Mouse (Mus musculus): ENCODE data around the gene Gm9747. TPM values are rescaled to one million over a fixed set of nuclear protein-coding genes. Genes with fewer than 3 reads are reported as not detected.
A peak's percentile ranks its signal among the peaks of the same experiment; 100 is the strongest.

Gm9747 gene
- total and polyA plus RNA-seq, 2 experiments from 2014 or later = 15.6 TPM; not detected in 1

- Histone ChIP-seq H3K9me3 (replicated peaks; ENCODE audit: control insufficient read depth, low read length) (no peaks in the 10 kb centered on the region), H3K4me2 (ENCODE audit: low read depth, low read length) (no peak overlapping the region), H3K27me3 (ENCODE audit: control insufficient read depth, insufficient read depth, low read length) (no peaks in the 10 kb centered on the region), H3K4me3 (ENCODE audit: low read depth, low read length) (no peak overlapping the region), H3K9ac (replicated peaks; ENCODE audit: low read depth, low read length) (no peak overlapping the region), H3K36me3 (replicated peaks; ENCODE audit: control insufficient read depth, insufficient read depth, low read length) (no peaks in the 10 kb centered on the region), H3K4me1 (ENCODE audit: control insufficient read depth, insufficient read depth) (0 out of 2 replicates have a peak, but pooled peaks cover 3% of the 10 kb centered on the region), H3K27ac (ENCODE audit: low read depth) (no peak overlapping the region)
- DNase-seq (ENCODE audit: low spot score) = no peak
- no peak for ATAC-seq (ENCODE audit: insufficient read depth, low read depth)
- 76% methylated on average over 5 of the region's 5 CpGs for WGBS
- TF ChIP-seq EP300 (IDR thresholded peaks at IDR 0.05; ENCODE audit: low read depth) (no peak), CTCF (IDR thresholded peaks at IDR 0.05; ENCODE audit: low read depth) (no peak)
These were observed 9.7 kb upstream of the Gm9747 start for GRCm38 (mm10) chr1:82223042-82223795.

- ATAC-seq (ENCODE audit: insufficient read depth, low read depth) = no peak
- Histone ChIP-seq H3K9ac (replicated peaks; ENCODE audit: low read depth, low read length) (no peak overlapping the region), H3K4me3 (ENCODE audit: low read depth, low read length) (no peak overlapping the region), H3K36me3 (replicated peaks; ENCODE audit: control insufficient read depth, insufficient read depth, low read length) (peaks cover 5% of the 10 kb centered on the region; the same call in 1 of the 2 replicates), H3K4me1 (ENCODE audit: control insufficient read depth, insufficient read depth) (no peaks in the 10 kb centered on the region), H3K4me2 (ENCODE audit: low read depth, low read length) (no peak overlapping the region), H3K9me3 (replicated peaks; ENCODE audit: control insufficient read depth, low read length) (no peaks in the 10 kb centered on the region), H3K27me3 (ENCODE audit: control insufficient read depth, insufficient read depth, low read length) (no peaks in the 10 kb centered on the region), H3K27ac (ENCODE audit: low read depth) (no peak overlapping the region)
- no peak for DNase-seq (ENCODE audit: low spot score)
- TF ChIP-seq CTCF (IDR thresholded peaks at IDR 0.05; ENCODE audit: low read depth) (no peak), EP300 (IDR thresholded peaks at IDR 0.05; ENCODE audit: low read depth) (no peak)
These were observed 4.1 kb upstream of the Gm9747 start for GRCm38 (mm10) chr1:82228841-82229240.

- DNase-seq (ENCODE audit: low spot score) = no peak
- no peak for TF ChIP-seq CTCF (IDR thresholded peaks at IDR 0.05; ENCODE audit: low read depth)
- no peak for TF ChIP-seq EP300 (IDR thresholded peaks at IDR 0.05; ENCODE audit: low read depth)
- Histone ChIP-seq H3K36me3 (replicated peaks; ENCODE audit: control insufficient read depth, insufficient read depth, low read length) (peaks cover 26% of the 10 kb centered on the region), H3K9me3 (replicated peaks; ENCODE audit: control insufficient read depth, low read length) (no peaks in the 10 kb centered on the region), H3K4me3 (ENCODE audit: low read depth, low read length) (no peak overlapping the region), H3K27ac (ENCODE audit: low read depth) (no peak overlapping the region), H3K4me1 (ENCODE audit: control insufficient read depth, insufficient read depth) (peaks cover 15% of the 10 kb centered on the region; the same call in 1 of the 2 replicates), H3K27me3 (ENCODE audit: control insufficient read depth, insufficient read depth, low read length) (no peaks in the 10 kb centered on the region), H3K4me2 (ENCODE audit: low read depth, low read length) (no peak overlapping the region), H3K9ac (replicated peaks; ENCODE audit: low read depth, low read length) (no peak overlapping the region)
- WGBS = 88% methylated on average over 3 of the region's 3 CpGs
- ATAC-seq (ENCODE audit: insufficient read depth, low read depth) = no peak
These were observed 1.7 kb downstream of the Gm9747 start for GRCm38 (mm10) chr1:82234616-82235015.

GRCm38 (mm10) chr1:82235455-82236104 is 2.7 kb downstream of the Gm9747 start:
- WGBS = 83% methylated on average over 3 of the region's 3 CpGs
- Histone ChIP-seq H3K9ac (replicated peaks; ENCODE audit: low read depth, low read length) (no peak overlapping the region), H3K4me2 (ENCODE audit: low read depth, low read length) (no peak overlapping the region), H3K27ac (ENCODE audit: low read depth) (no peak overlapping the region), H3K36me3 (replicated peaks; ENCODE audit: control insufficient read depth, insufficient read depth, low read length) (peaks cover 26% of the 10 kb centered on the region), H3K9me3 (replicated peaks; ENCODE audit: control insufficient read depth, low read length) (no peaks in the 10 kb centered on the region), H3K4me1 (ENCODE audit: control insufficient read depth, insufficient read depth) (peaks cover 25% of the 10 kb centered on the region), H3K27me3 (ENCODE audit: control insufficient read depth, insufficient read depth, low read length) (no peaks in the 10 kb centered on the region), H3K4me3 (ENCODE audit: low read depth, low read length) (no peak overlapping the region)
- ATAC-seq (ENCODE audit: insufficient read depth, low read depth) (no peak), DNase-seq (ENCODE audit: low spot score) (no peak)
- TF ChIP-seq EP300 (IDR thresholded peaks at IDR 0.05; ENCODE audit: low read depth) = no peak
- TF ChIP-seq CTCF (IDR thresholded peaks at IDR 0.05; ENCODE audit: low read depth) = no peak

- H3K4me1 ChIP-seq (ENCODE audit: control insufficient read depth, insufficient read depth) = peaks cover 44% of the 10 kb centered on the region
- no peak for TF ChIP-seq CTCF (IDR thresholded peaks at IDR 0.05; ENCODE audit: low read depth)
- TF ChIP-seq EP300 (IDR thresholded peaks at IDR 0.05; ENCODE audit: low read depth) = no peak
- H3K9ac ChIP-seq (replicated peaks; ENCODE audit: low read depth, low read length) = no peak overlapping the region
- DNase-seq (ENCODE audit: low spot score) (no peak), ATAC-seq (ENCODE audit: insufficient read depth, low read depth) (no peak)
- no peaks in the 10 kb centered on the region for H3K27me3 ChIP-seq (ENCODE audit: control insufficient read depth, insufficient read depth, low read length)
- peaks cover 26% of the 10 kb centered on the region for H3K36me3 ChIP-seq (replicated peaks; ENCODE audit: control insufficient read depth, insufficient read depth, low read length)
- no peak overlapping the region for H3K4me2 ChIP-seq (ENCODE audit: low read depth, low read length)
- no peak overlapping the region for H3K4me3 ChIP-seq (ENCODE audit: low read depth, low read length)
- peak overlapping the region; percentile 83; the same call in 1 of the 2 replicates for H3K27ac ChIP-seq (ENCODE audit: low read depth)
- WGBS = 71% methylated on average over 4 of the region's 4 CpGs
- no peaks in the 10 kb centered on the region for H3K9me3 ChIP-seq (replicated peaks; ENCODE audit: control insufficient read depth, low read length)
These were observed 5.3 kb downstream of the Gm9747 start for GRCm38 (mm10) chr1:82238245-82238644.
